Mouse (Mus musculus) neural tube, embryonic 12.5 days (tissue): ENCODE results near the gene Ctnna3. TPM values are rescaled to one million over a fixed set of nuclear protein-coding genes. Genes with fewer than 3 reads are reported as not detected.

Experiments used
- ATAC-seq: fragments of 200-750 bp; cut with Nextera tagmentation; 2 replicates; pipeline ENCODE4 v1.8.0; 2017; ENCODE audit warnings: low read depth, mild to moderate bottlenecking, moderate TSS enrichment, moderate library complexity; ENCODE audit not compliant: low FRiP score
- H3K27ac ChIP-seq: fragments of 300-500 bp; sonication (generic); 2 replicates; pipeline ENCODE4 v1.5.1; 2016
- H3K27me3 ChIP-seq: fragments of 300-500 bp; sonication (generic); replicated peaks from 2 replicates; pipeline ENCODE4 v1.6.1; 2016; ENCODE audit warnings: mild to moderate bottlenecking
- H3K36me3 ChIP-seq: fragments of 300-500 bp; sonication (generic); 2 replicates; pipeline ENCODE4 v1.6.1; 2016; ENCODE audit warnings: mild to moderate bottlenecking
- H3K4me1 ChIP-seq: fragments of 300-500 bp; sonication (generic); 2 replicates; pipeline ENCODE4 v1.6.1; 2016
- H3K4me2 ChIP-seq: fragments of 300-500 bp; sonication (generic); replicated peaks from 2 replicates; pipeline ENCODE4 v1.6.1; 2016; ENCODE audit warnings: mild to moderate bottlenecking
- H3K4me3 ChIP-seq: fragments of 300-500 bp; sonication (generic); 2 replicates; pipeline ENCODE4 v1.5.1; 2016
- H3K9ac ChIP-seq: fragments of 300-500 bp; sonication (generic); 2 replicates; pipeline ENCODE4 v1.6.1; 2016; ENCODE audit warnings: mild to moderate bottlenecking
- H3K9me3 ChIP-seq: fragments of 300-500 bp; sonication (generic); 2 replicates; pipeline ENCODE4 v1.6.1; 2016; ENCODE audit warnings: mild to moderate bottlenecking
- WGBS: fragments of 180-500 bp; shearing (Covaris S2); methylation state at CpG from one replicate; pipeline ENCODE4 v1.1.7; 2016; 5-methylcytosine and 5-hydroxymethylcytosine counted together
- polyA plus RNA-seq: library from polyadenylated mRNA; unstranded; fragments of >200 nt; fragmentation: Nextera tagmentation; extraction: Ambion mirVana; gene quantifications from 2 replicates; pipeline ENCODE4 v1.2.1, GENCODE M21; 2016

The Ctnna3 gene
- polyA plus RNA-seq, 1 experiment from 2014 or later: 0.90 TPM

DNA sequence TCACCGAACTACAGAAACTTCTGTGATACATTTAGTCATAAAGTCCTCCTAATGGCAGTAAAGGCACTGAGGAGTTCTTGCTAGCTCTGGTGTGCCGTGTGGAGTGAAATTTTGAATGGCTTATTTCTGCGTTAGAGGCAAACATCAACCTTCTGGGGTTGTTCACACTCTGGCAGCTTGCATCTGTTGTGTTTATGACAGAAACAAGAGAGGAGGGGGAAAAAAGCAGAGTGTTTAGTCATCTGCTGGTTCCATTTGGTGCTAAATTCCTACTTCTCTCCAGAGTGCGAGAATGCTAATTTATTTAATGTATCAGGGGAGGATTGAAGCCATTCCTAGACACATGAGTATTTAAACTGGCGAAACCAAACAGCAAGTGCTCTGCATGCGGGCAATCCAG is 374.0 kb downstream of the Ctnna3 start:
- Histone ChIP-seq H3K4me2 (no peak overlapping the region), H3K4me3 (no peak overlapping the region), H3K27me3 (no peaks in the 10 kb centered on the region), H3K27ac (no peak overlapping the region), H3K9me3 (no peaks in the 10 kb centered on the region), H3K36me3 (no peaks in the 10 kb centered on the region), H3K9ac (no peak overlapping the region), H3K4me1 (no peaks in the 10 kb centered on the region)
- no peak for ATAC-seq
- 87% methylated on average over 6 of the region's 6 CpGs for WGBS

DNA sequence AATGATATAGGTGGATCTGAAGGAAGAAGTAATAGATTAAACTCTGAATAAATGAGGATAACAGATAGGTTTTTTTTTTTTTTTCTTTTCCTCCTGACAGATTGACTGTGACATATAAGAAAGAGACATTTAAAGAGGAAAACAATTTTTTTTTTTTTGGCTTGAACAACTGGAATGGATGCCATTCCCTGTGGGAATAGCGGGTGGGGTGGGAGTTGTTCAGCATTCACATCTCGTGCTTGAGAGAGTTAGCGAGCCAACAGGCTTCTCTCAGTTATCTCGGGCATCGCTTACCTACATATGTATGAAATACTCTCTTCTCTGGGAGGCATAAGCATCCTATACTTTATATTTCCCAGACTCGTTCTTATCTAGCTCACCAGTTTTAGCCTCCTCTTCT is 375.7 kb downstream of the Ctnna3 start:
- H3K27ac ChIP-seq: no peak overlapping the region
- H3K9me3 ChIP-seq: no peaks in the 10 kb centered on the region
- no peak overlapping the region for H3K4me2 ChIP-seq
- no peak overlapping the region for H3K4me3 ChIP-seq
- no peaks in the 10 kb centered on the region for H3K27me3 ChIP-seq
- no peak overlapping the region for H3K9ac ChIP-seq
- no peaks in the 10 kb centered on the region for H3K4me1 ChIP-seq
- WGBS: 91% methylated on average over 6 of the region's 6 CpGs
- H3K36me3 ChIP-seq: no peaks in the 10 kb centered on the region
- ATAC-seq: no peak

DNA sequence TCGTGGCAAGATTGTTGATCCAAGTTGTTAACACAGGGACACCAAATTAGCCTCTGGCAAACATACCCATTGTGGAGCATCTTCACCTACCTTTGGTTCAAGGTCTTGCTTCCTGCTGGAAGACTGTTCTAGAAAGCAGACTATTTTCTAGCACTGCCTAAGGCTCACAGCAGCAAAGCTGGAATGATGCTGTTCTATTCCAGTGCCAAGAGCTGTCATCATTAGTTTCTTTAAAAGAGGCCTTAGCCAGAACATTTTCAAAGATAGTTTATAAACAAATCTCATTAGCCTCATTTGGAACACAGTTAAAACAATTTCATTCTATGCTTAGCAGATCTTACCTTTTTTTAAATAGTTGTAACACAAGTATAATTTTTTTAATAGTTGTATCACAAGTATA is 376.4 kb downstream of the Ctnna3 start:
- H3K9ac ChIP-seq: no peak overlapping the region
- no peaks in the 10 kb centered on the region for H3K4me1 ChIP-seq
- no peaks in the 10 kb centered on the region for H3K36me3 ChIP-seq
- H3K27ac ChIP-seq: no peak overlapping the region
- ATAC-seq: no peak
- H3K9me3 ChIP-seq: no peaks in the 10 kb centered on the region
- H3K4me2 ChIP-seq: no peak overlapping the region
- H3K27me3 ChIP-seq: no peaks in the 10 kb centered on the region
- H3K4me3 ChIP-seq: no peak overlapping the region
- WGBS: 74% methylated on average over 1 of the region's 1 CpGs

DNA sequence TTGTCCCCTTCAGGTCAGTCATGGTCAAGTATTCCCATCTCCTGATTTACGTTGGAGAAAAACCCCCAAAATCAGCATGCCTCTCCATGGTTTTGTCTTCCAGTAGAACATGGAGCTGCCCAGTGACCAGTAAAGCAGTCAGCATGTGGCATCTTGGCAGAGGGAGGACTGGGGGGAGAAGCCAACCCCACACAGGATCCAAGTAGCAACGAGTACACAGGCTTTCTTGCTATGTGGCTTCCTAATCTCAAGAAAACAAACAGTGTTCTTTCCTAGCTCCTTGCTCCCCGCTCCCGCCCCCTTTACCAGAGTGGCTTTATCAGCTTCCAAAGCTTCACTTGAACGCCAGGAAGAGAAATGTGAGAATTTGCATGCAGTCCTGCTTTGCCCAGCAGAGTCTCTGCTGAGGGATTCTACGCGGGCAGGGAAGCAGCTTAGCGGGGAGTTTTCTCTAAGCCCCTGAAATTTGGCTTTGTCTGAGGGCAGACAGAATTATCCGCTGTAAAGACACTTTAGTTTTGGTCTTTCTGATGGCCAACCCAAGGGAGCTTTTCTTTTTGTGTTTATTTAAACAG is 380.2 kb downstream of the Ctnna3 start:
- 43% methylated on average over 9 of the region's 9 CpGs for WGBS
- Histone ChIP-seq H3K27me3 (no peaks in the 10 kb centered on the region), H3K36me3 (no peaks in the 10 kb centered on the region), H3K4me1 (no peaks in the 10 kb centered on the region), H3K27ac (no peak overlapping the region), H3K9ac (no peak overlapping the region), H3K4me2 (no peak overlapping the region), H3K9me3 (no peaks in the 10 kb centered on the region), H3K4me3 (no peak overlapping the region)
- ATAC-seq: no peak

GRCm38 (mm10) chr10:63839011-63839410 is 409.1 kb downstream of the Ctnna3 start:
- WGBS: 81% methylated on average over 4 of the region's 4 CpGs
- Histone ChIP-seq H3K4me3 (no peak overlapping the region), H3K4me2 (no peak overlapping the region), H3K27ac (no peak overlapping the region), H3K4me1 (no peaks in the 10 kb centered on the region), H3K9ac (no peak overlapping the region), H3K36me3 (no peaks in the 10 kb centered on the region), H3K9me3 (no peaks in the 10 kb centered on the region), H3K27me3 (no peaks in the 10 kb centered on the region)
- ATAC-seq: no peak

- no peaks in the 10 kb centered on the region for H3K9me3 ChIP-seq
- no peaks in the 10 kb centered on the region for H3K36me3 ChIP-seq
- no peak overlapping the region for H3K4me2 ChIP-seq
- WGBS: 87% methylated on average over 4 of the region's 4 CpGs
- no peak for ATAC-seq
- H3K27me3 ChIP-seq: no peaks in the 10 kb centered on the region
- H3K9ac ChIP-seq: no peak overlapping the region
- no peak overlapping the region for H3K27ac ChIP-seq
- no peaks in the 10 kb centered on the region for H3K4me1 ChIP-seq
- H3K4me3 ChIP-seq: no peak overlapping the region
These were observed 422.0 kb downstream of the Ctnna3 start for GRCm38 (mm10) chr10:63851946-63852345.

GRCm38 (mm10) chr10:63869123-63869522 is 439.2 kb downstream of the Ctnna3 start:
- H3K36me3 ChIP-seq: no peaks in the 10 kb centered on the region
- ATAC-seq: no peak
- 93% methylated on average over 7 of the region's 7 CpGs for WGBS
- no peaks in the 10 kb centered on the region for H3K4me1 ChIP-seq
- H3K9me3 ChIP-seq: no peaks in the 10 kb centered on the region
- no peaks in the 10 kb centered on the region for H3K27me3 ChIP-seq
- H3K4me3 ChIP-seq: no peak overlapping the region
- no peak overlapping the region for H3K27ac ChIP-seq
- no peak overlapping the region for H3K9ac ChIP-seq
- H3K4me2 ChIP-seq: no peak overlapping the region

DNA sequence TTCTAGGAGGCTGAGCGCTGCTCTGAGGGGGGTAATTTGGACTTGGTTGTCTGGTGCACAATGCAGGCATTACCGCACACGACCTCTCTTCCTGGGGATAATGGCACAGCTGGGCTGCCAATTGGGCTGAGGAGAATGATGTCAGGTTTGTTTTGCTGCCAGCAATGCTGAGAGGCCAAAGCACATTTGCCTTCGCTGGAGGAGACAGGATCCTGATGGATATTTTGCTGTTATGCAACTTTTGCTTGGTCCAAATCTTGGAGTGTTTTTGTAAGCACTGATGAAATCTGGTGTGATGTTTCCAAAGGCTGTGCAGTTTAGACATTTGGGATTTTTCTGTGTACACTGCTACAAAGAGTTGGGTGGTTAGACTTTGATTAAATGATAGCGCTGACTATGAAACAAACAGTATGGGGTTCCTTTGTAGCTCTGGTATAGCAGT is 450.6 kb downstream of the Ctnna3 start:
- Histone ChIP-seq H3K9ac (no peak overlapping the region), H3K4me3 (no peak overlapping the region), H3K36me3 (no peaks in the 10 kb centered on the region), H3K27me3 (no peaks in the 10 kb centered on the region), H3K9me3 (no peaks in the 10 kb centered on the region), H3K27ac (no peak overlapping the region), H3K4me1 (no peaks in the 10 kb centered on the region), H3K4me2 (no peak overlapping the region)
- WGBS: 67% methylated on average over 5 of the region's 5 CpGs
- ATAC-seq: no peak

- Histone ChIP-seq H3K9ac (no peak overlapping the region), H3K27ac (no peak overlapping the region), H3K9me3 (no peaks in the 10 kb centered on the region), H3K36me3 (no peaks in the 10 kb centered on the region), H3K4me3 (no peak overlapping the region), H3K4me2 (no peak overlapping the region), H3K27me3 (no peaks in the 10 kb centered on the region), H3K4me1 (no peaks in the 10 kb centered on the region)
- no peak for ATAC-seq
- 86% methylated on average over 23 of the region's 23 CpGs for whole genome bisulfite sequencing
These were observed 456.7 kb downstream of the Ctnna3 start for GRCm38 (mm10) chr10:63886449-63887088.

DNA sequence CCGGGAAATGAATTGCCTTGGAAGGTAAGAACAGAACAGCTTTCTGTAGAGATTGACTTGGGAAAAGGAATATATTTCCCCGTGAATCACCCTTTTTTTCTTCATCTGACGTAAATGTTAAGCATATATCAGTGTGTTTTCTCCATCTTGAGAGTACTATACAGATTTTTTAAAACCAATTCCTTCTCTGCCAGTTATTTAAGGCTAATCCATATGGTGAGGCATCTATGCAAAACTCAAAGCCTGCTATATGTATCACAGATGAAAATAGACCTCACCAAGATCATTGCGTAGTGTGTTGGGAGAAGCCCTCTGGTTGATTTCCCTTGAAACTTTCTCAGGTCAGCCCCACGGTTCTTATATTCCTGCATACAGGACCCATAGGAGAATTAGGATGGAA is 464.7 kb downstream of the Ctnna3 start:
- H3K4me3 ChIP-seq: no peak overlapping the region
- H3K36me3 ChIP-seq: no peaks in the 10 kb centered on the region
- H3K9ac ChIP-seq: no peak overlapping the region
- 88% methylated on average over 5 of the region's 5 CpGs for WGBS
- no peak overlapping the region for H3K4me2 ChIP-seq
- H3K4me1 ChIP-seq: no peaks in the 10 kb centered on the region
- no peaks in the 10 kb centered on the region for H3K27me3 ChIP-seq
- no peak for ATAC-seq
- H3K27ac ChIP-seq: no peak overlapping the region
- H3K9me3 ChIP-seq: no peaks in the 10 kb centered on the region

DNA sequence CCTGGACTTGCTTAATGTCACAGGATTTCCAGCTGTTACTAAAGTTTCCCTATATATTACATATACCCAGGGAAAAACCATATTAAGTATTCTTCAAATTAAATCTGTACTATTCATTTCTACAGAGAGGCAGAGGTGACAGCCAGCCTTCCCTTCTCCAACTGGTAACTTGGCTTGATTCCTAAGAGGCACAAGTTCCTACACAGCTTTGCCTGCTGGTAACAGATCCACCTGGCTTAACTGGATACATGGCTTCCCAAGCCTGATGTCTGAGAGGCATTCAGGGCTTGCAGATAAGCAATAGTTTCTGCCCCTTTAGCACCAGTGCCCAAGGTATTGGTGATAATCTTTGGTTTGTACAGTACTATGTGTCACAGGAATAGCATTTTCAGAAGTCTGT is 470.0 kb downstream of the Ctnna3 start:
- Histone ChIP-seq H3K36me3 (no peaks in the 10 kb centered on the region), H3K27me3 (no peaks in the 10 kb centered on the region), H3K27ac (no peak overlapping the region), H3K4me3 (no peak overlapping the region), H3K4me2 (no peak overlapping the region), H3K9me3 (no peaks in the 10 kb centered on the region), H3K9ac (no peak overlapping the region), H3K4me1 (no peaks in the 10 kb centered on the region)
- ATAC-seq: no peak

DNA sequence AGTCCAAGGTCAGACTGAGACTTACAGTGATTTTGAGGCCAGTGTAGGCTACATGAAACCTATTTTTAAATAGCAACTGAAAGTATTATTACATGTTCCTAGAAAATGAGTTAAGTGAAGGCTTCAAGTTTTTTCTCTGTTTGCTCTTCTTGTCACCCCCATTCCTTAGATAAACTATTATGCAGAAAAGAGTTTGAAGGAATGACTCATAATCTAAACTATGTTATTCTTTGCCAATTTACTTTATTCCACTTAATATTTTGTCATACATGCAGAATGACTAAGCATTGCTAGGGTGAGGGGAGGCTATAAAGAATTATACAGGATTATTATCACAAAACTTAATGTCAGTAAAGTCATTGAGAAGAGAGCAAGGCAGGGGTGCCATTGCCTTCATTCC is 479.0 kb downstream of the Ctnna3 start:
- ATAC-seq: no peak
- Histone ChIP-seq H3K27me3 (no peaks in the 10 kb centered on the region), H3K27ac (no peak overlapping the region), H3K4me3 (no peak overlapping the region), H3K4me1 (no peaks in the 10 kb centered on the region), H3K9ac (no peak overlapping the region), H3K9me3 (no peaks in the 10 kb centered on the region), H3K4me2 (no peak overlapping the region), H3K36me3 (no peaks in the 10 kb centered on the region)

DNA sequence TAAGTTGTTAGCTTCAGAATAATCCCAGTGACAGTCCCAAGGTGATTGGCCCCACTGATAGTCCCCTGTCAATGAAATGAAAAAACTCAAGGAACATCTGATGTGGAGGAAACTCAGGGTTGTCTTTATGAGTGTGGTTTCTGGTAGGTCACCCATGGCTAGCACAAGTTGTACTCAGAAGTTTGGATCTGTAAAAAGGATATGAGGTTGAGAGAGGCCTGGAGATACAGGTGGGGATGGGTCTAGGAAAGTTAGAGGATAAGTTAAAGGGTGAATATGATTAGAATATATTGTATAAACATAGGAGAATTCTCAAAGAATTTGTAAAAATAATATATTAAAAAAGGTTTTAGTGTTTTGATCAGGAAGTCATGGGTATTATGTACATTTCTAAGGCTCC is 497.4 kb downstream of the Ctnna3 start, which contains the start of gene Gm10118:
Gene Gm10118, minus strand, starts transcription at position 101 of the 400 bp plus-strand sequence.
- no peaks in the 10 kb centered on the region for H3K36me3 ChIP-seq
- no peak for ATAC-seq
- no peak within 1 kb of the TSS for H3K9ac ChIP-seq
- no peaks in the 10 kb centered on the region for H3K4me1 ChIP-seq
- H3K27me3 ChIP-seq: no peaks in the 10 kb centered on the region
- H3K4me2 ChIP-seq: no peak within 1 kb of the TSS
- no peak within 1 kb of the TSS for H3K27ac ChIP-seq
- no peak within 1 kb of the TSS for H3K4me3 ChIP-seq
- H3K9me3 ChIP-seq: no peaks in the 10 kb centered on the region
